Comparison of ENCODE assay signal across 10 mouse cellular contexts in genomic region chr5:125360566-125360965, GRCm38 (mm10). TPM values are rescaled to one million over a fixed set of nuclear protein-coding genes. Genes with fewer than 3 reads are reported as not detected.
DNase-seq lines count a peak whose midpoint lies in the region; ATAC-seq lines count a peak whose summit lies in the region.
"Had no signal": no experiment of that assay in that cellular context is flagged by ENCODE, and none has a peak within 500 bp of the region (broad histone marks: within the 10 kb centered on the region; RNA-seq: fewer than 3 reads in every experiment).

No protein-coding gene starts in this region.

- no peak for ATAC-seq in forebrain, embryonic 15.5 days (replicated peaks)
- ATAC-seq in liver, embryonic 13.5 days (ENCODE audit: low read depth), result no peak

- WGBS in forebrain, embryonic 15.5 days, result 37% methylated on average over 9 of the region's 9 CpGs
- 77% methylated on average over 9 of the region's 9 CpGs for WGBS in liver, embryonic 13.5 days (ENCODE audit: insufficient replicate concordance)

- no peaks in the 10 kb centered on the region for H3K36me3 ChIP-seq in forebrain, embryonic 15.5 days
- no peaks in the 10 kb centered on the region for H3K36me3 ChIP-seq in liver, embryonic 13.5 days
- H3K36me3 ChIP-seq: midbrain, embryonic 10.5 days; neural tube, embryonic 13.5 days had no signal

- peaks cover 6% of the 10 kb centered on the region for H3K4me1 ChIP-seq in forebrain, embryonic 15.5 days
- H3K4me1 ChIP-seq in liver, embryonic 13.5 days (replicated peaks), result peaks cover 21% of the 10 kb centered on the region
- H3K4me1 ChIP-seq: neural tube, embryonic 13.5 days had no signal

- H3K9me3 ChIP-seq in forebrain, embryonic 15.5 days, result no peaks in the 10 kb centered on the region
- H3K9me3 ChIP-seq in liver, embryonic 13.5 days (replicated peaks), result no peaks in the 10 kb centered on the region
- H3K9me3 ChIP-seq: midbrain, embryonic 10.5 days; neural tube, embryonic 13.5 days had no signal

- H3K9ac ChIP-seq in forebrain, embryonic 15.5 days (replicated peaks), result no peak overlapping the region
- H3K9ac ChIP-seq in liver, embryonic 13.5 days, result no peak overlapping the region
- H3K9ac ChIP-seq: neural tube, embryonic 13.5 days had no signal

- no peak overlapping the region for H3K4me3 ChIP-seq in forebrain, embryonic 15.5 days
- H3K4me3 ChIP-seq in liver, embryonic 13.5 days (replicated peaks), result no peak overlapping the region
- H3K4me3 ChIP-seq: midbrain, embryonic 10.5 days; neural tube, embryonic 13.5 days had no signal

- H3K27ac ChIP-seq in forebrain, embryonic 15.5 days (replicated peaks), result no peak overlapping the region
- peak overlapping the region; percentile 21; the same call in 1 of the 2 replicates for H3K27ac ChIP-seq in liver, embryonic 13.5 days
- H3K27ac ChIP-seq: midbrain, embryonic 10.5 days; neural tube, embryonic 13.5 days had no signal

- DNase-seq in cerebellum, postnatal 14 days, result peak; percentile 66 to 82
- no peak for DNase-seq in cerebellum, adult 11 months
- peak; percentile 45 for DNase-seq in layer of hippocampus, adult 11-12 months (ENCODE audit: low spot score)
- no peak for DNase-seq in layer of hippocampus, adult 9-10 months (ENCODE audit: low spot score)
- DNase-seq in liver, embryonic 13.5 days, result no peak
- DNase-seq in embryo, embryonic 9.5 days (ENCODE audit: extremely low spot score), result no peak
- DNase-seq in urinary bladder, adult 2 months (ENCODE audit: low spot score), result no peak

- no peaks in the 10 kb centered on the region for H3K27me3 ChIP-seq in forebrain, embryonic 15.5 days
- H3K27me3 ChIP-seq in liver, embryonic 13.5 days, result no peaks in the 10 kb centered on the region
- H3K27me3 ChIP-seq: neural tube, embryonic 13.5 days had no signal

- H3K4me2 ChIP-seq in forebrain, embryonic 15.5 days (replicated peaks), result peak overlapping the region; percentile 22
- H3K4me2 ChIP-seq in liver, embryonic 13.5 days, result 0 out of 2 replicates have a peak overlapping the region, but pooled peaks have one; percentile 6
- H3K4me2 ChIP-seq: neural tube, embryonic 13.5 days had no signal

RNA-seq across cellular contexts. Expression of gene Scarb1, which starts 19.7 kb away (rescaled TPM):
- 27.7 and 28.5 TPM in 2 replicates for polyA plus RNA-seq in forebrain, embryonic 15.5 days (2015; fragmentation: Nextera tagmentation; extraction: Ambion mirVana)
- polyA plus RNA-seq in liver, embryonic 13.5 days (2015; fragmentation: Nextera tagmentation; extraction: Ambion mirVana), result 66.1 and 76.3 TPM in 2 replicates
- polyA plus RNA-seq in urinary bladder, adult 2 months (2012; rRNA removed), result 75.6 and 92.2 TPM in 2 replicates

RNA-seq across cellular contexts. Expression of gene Gm10382, which starts 28.6 kb away (rescaled TPM):
- polyA plus RNA-seq in forebrain, embryonic 15.5 days (2015; fragmentation: Nextera tagmentation; extraction: Ambion mirVana), result 0.55 TPM in 2 replicates
- polyA plus RNA-seq in liver, embryonic 13.5 days (2015; fragmentation: Nextera tagmentation; extraction: Ambion mirVana), result 0.10 and 0.21 TPM in 2 replicates
- 0.29 and 0.40 TPM in 2 replicates for polyA plus RNA-seq in urinary bladder, adult 2 months (2012; rRNA removed)

RNA-seq across cellular contexts. Expression of gene Ubc, which starts 29.4 kb away (rescaled TPM):
- 1,235 and 1,278 TPM in 2 replicates for polyA plus RNA-seq in forebrain, embryonic 15.5 days (2015; fragmentation: Nextera tagmentation; extraction: Ambion mirVana)
- polyA plus RNA-seq in liver, embryonic 13.5 days (2015; fragmentation: Nextera tagmentation; extraction: Ambion mirVana), result 517 and 564 TPM in 2 replicates
- 740 and 949 TPM in 2 replicates for polyA plus RNA-seq in urinary bladder, adult 2 months (2012; rRNA removed)

Comparison
In these comparisons a context has a peak if more than half of its experiments do, and no peak if none do; other contexts are left out.
1. DNase-seq: peak in cerebellum, postnatal 14 days (2 of 2) and layer of hippocampus, adult 11-12 months (single experiment); none in cerebellum, adult 11 months (single experiment), layer of hippocampus, adult 9-10 months (single experiment), liver, embryonic 13.5 days (single experiment), embryo, embryonic 9.5 days (single experiment) and urinary bladder, adult 2 months (single experiment).